Mouse (Mus musculus) myocyte (in vitro differentiated cells): ENCODE results near the gene Rab3d.

Source experiments
- POLR2A ChIP-seq: IDR thresholded peaks from one replicate; pipeline ENCODE4 v1.6.1; 2011; ENCODE audit warnings: low read depth, mild to moderate bottlenecking, control low read depth, moderate library complexity; ENCODE audit not compliant: insufficient read length
- POLR2AphosphoS2 ChIP-seq: IDR thresholded peaks from one replicate; pipeline ENCODE4 v1.6.1; 2011; ENCODE audit warnings: low read depth, control low read depth; ENCODE audit not compliant: insufficient read length

DNA sequence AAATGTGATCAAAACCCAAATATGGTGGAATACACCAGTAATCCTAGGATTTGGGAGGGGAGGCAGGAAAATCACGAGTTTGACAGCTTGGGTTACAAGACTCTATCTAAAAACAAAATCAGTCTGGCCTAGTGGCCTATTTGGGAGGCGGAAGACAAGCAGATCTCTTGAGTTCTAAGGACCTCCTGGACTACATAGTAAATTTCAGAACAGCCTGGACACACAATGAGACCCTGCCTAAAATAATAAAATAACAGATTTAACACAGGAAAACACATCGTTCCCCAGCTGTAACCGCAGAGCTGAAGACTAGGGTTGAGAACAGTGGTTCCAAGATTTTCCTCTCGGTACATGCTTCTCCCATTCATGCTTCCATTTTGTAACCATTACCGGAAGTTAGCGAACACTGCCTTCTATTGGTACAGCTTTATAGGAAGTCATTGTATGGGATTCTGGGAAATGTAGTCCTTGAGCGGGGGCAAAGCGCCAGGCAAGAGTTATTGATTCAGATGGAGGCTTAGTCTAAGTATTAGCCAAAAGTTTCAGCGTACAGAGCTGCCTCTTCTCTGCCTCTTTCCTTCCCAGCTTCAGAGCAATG is 16.7 kb downstream of the Rab3d start:
- TF ChIP-seq POLR2A (peak; percentile 23), POLR2AphosphoS2 (no peak)
